25 mouse cellular contexts compared by ENCODE assay signal in genomic region chr5:18083789-18084188, GRCm38 (mm10).
"Had no signal": no experiment of that assay in that cellular context is flagged by ENCODE, and none has a peak within 500 bp of the region (broad histone marks: within the 10 kb centered on the region; RNA-seq: fewer than 3 reads in every experiment).

No protein-coding gene starts in this region.

- H3K9ac ChIP-seq: heart, embryonic 13.5 days; heart, embryonic 15.5 days; hindbrain, embryonic 13.5 days; hindbrain, embryonic 15.5 days; kidney, embryonic 15.5 days; limb, embryonic 13.5 days; limb, embryonic 15.5 days; liver, embryonic 13.5 days; liver, embryonic 15.5 days had no signal

- H3K4me1 ChIP-seq: hindbrain, embryonic 13.5 days; kidney, embryonic 15.5 days; limb, embryonic 13.5 days; limb, embryonic 15.5 days; liver, embryonic 13.5 days; liver, embryonic 15.5 days had no signal

- H3K27me3 ChIP-seq: heart, embryonic 13.5 days; heart, embryonic 15.5 days; hindbrain, embryonic 13.5 days; hindbrain, embryonic 15.5 days; kidney, embryonic 15.5 days; limb, embryonic 13.5 days; limb, embryonic 15.5 days; liver, embryonic 13.5 days; liver, embryonic 15.5 days had no signal

- H3K9me3 ChIP-seq: heart, embryonic 13.5 days; heart, embryonic 15.5 days; hindbrain, embryonic 13.5 days; hindbrain, embryonic 15.5 days; kidney, embryonic 15.5 days; limb, embryonic 13.5 days; limb, embryonic 15.5 days; liver, embryonic 13.5 days; liver, embryonic 15.5 days had no signal

- H3K4me3 ChIP-seq: heart, adult 2 months; heart, embryonic 13.5 days; heart, embryonic 15.5 days; hindbrain, embryonic 13.5 days; hindbrain, embryonic 15.5 days; kidney, embryonic 15.5 days; layer of hippocampus, adult 2 months; left cerebral cortex, adult 2 months; limb, embryonic 13.5 days; limb, embryonic 15.5 days; liver, embryonic 13.5 days; liver, embryonic 15.5 days had no signal

- DNase-seq: gastrocnemius, postnatal 14 days; gastrocnemius, postnatal 36 days; heart, adult 11 months; heart, adult 2 months; heart, postnatal 14 days; heart, postnatal 36 days; kidney, adult 11 months; kidney, adult 2 months; kidney, adult 9 months; kidney, postnatal 14 days; kidney, postnatal 4 days; left cerebral cortex, postnatal 4 days; liver, embryonic 13.5 days had no signal

- H3K36me3 ChIP-seq: heart, embryonic 13.5 days; heart, embryonic 15.5 days; hindbrain, embryonic 13.5 days; hindbrain, embryonic 15.5 days; kidney, embryonic 15.5 days; limb, embryonic 13.5 days; limb, embryonic 15.5 days; liver, embryonic 13.5 days; liver, embryonic 15.5 days had no signal

- H3K27ac ChIP-seq: heart, adult 2 months; heart, embryonic 13.5 days; heart, embryonic 15.5 days; hindbrain, embryonic 13.5 days; hindbrain, embryonic 15.5 days; hindbrain, postnatal 0 days; kidney, embryonic 15.5 days; kidney, postnatal 0 days; layer of hippocampus, adult 2 months; left cerebral cortex, adult 2 months; limb, embryonic 13.5 days; limb, embryonic 15.5 days; liver, embryonic 13.5 days; liver, embryonic 15.5 days had no signal
